Mouse (Mus musculus): ENCODE data around the gene Plppr5. TPM values are rescaled to one million over a fixed set of nuclear protein-coding genes. Genes with fewer than 3 reads are reported as not detected.

The Plppr5 gene
- under 1 TPM; 0.50 to 0.65 TPM for total RNA-seq (2021)

DNA sequence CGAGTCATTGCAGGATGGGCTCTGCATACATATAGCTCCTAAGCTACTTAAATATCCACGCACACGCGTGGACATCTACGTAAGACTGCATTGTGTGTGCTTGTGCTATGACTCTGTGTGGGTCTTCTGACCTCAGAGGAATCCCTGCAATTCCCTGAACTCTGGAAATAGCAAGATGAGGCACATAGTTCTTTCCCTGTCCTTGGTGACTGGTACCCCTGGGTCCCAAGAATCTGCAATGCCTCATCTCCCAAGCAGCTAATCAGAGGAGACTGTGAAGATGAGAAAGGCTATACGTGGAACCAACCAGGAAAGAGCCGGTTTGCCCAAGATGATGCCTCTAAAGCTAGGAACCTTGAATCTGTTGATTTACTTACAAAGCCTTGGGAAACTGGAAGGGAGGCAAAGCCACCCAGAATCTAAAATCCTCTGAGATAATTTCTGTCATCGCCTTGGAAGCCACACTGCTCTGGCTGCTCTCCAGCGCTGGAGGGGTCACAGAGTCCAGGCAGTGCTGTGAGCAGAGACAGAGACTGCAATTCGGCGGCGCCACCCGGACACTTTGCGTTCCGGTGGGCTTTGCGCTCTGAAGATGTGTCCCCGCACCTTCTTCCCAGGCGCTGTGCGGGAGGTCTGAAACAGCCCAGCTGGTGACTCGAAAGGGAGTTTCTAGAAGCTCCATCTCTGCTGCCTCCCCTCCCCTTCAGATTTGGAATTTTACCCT, at the start of gene Plppr5:
TSS of gene Plppr5 (plus strand) at position 308 of the 724 bp plus-strand sequence.
- DNase-seq, result peak; percentile 46 to 54
- intact Hi-C loops (cut with DNase I), result no loop called here

DNA sequence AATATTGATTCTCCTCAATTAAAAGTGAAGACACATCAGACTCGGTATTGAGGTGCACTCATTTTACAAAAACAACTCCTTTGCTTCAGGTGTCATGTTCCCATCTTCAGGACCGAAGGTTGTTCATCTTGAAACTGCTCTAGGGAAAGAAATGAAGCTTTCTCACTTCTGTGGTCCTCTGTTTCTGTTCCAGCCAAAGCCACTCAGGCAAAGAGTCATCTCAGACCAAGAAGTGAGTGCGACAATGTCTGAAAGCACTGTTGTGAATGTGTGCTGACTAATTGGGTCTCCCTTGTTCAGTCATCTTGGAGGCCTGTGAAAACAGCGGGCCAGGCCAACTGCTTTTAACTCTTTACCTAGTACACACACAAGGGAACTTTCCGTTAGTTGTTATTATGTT, 24.7 kb upstream of the Plppr5 start:
- intact Hi-C loops (cut with DNase I), result no loop called here
- DNase-seq, result no peak

DNA sequence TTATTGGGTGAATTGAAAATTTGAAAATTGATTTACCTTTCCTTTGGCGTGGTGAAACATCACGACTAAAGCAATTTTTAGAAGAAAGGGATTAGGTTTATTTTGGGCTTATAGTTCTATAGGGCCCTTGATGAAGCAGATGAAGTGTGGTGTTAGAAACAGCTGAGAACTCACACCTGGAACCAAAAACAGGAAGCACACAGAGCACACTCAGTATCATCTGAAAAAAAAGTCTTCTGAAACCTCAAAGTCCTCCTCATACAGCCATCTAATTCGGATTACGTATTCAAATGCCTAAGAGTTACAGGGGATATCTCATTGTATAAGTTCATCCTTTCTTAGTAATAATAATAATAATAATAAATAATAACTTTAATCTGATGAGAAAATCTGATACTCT, 24.1 kb upstream of the Plppr5 start:
- intact Hi-C loops (cut with DNase I), result no loop called here
- no peak for DNase-seq

DNA sequence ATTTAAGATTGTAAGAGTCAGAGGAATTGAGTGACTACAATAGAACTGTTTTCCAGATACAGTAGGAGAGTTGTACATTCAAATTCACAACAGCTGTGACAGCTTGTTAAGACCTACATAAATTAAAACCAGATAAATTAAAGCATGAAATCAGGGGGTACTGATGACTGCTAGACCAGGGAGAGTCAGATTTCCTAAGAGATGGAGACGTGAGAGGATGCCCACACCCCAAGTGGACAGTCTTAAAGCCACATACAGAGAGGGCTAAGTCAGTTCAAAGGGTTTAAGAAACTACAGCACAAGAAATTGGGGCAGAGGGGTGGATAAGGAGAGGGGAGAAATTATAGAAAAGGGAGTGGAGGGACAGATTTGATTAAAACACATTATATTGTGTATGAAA, 17.7 kb upstream of the Plppr5 start:
- DNase-seq, result no peak
- intact Hi-C loops (cut with DNase I), result no loop called here

DNA sequence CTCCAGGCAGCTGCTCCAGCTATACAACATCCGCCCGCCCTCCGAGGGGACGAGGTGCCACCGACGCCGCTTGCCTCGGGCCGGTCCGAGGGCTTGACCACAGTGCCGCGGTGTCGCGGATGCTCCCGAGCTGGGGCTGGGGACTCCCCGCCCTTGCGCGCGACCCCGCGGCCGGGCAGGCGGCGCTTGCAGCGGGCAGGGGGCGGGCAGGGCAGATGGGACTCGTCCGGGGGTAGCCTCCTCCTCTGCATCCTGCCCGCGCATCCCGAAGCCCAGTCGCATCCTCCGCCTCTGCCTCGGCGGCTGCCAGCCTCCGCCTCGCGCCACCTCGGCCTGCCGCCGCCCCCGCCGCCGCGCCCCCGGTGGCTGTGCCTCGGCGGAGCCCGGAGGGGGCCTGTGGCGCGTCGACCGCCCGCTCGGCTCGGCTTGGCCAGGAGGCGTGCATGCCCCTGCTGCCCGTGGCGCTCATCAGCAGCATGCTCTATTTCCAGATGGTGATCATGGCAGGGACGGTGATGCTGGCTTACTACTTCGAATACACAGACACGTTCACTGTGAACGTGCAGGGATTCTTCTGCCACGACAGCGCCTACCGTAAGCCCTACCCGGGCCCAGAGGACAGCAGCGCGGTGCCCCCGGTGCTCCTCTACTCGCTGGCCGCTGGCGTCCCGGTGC, 754 bp downstream of the Plppr5 start:
- DNase-seq, result peak; percentile 11 to 16
- intact Hi-C loops (cut with DNase I), result no loop called here

DNA sequence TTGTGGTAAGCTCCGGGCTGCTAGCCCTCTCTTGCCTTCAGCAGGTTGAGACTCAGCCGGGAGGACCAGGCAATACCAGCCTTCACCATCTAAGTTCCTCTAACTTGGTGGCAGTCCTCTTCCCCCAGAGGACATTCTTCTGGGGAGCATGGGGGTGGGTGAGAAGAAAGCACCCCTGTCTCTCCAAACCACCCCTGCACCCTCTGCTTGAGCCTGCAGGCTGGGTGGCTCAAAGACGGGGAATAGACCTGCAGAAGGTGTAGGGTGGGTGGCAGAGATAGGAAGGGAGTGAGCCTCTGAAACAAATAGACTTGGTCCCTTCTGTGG, 1.3 kb downstream of the Plppr5 start:
- no peak for DNase-seq
- intact Hi-C loops (cut with DNase I), result no loop called here

DNA sequence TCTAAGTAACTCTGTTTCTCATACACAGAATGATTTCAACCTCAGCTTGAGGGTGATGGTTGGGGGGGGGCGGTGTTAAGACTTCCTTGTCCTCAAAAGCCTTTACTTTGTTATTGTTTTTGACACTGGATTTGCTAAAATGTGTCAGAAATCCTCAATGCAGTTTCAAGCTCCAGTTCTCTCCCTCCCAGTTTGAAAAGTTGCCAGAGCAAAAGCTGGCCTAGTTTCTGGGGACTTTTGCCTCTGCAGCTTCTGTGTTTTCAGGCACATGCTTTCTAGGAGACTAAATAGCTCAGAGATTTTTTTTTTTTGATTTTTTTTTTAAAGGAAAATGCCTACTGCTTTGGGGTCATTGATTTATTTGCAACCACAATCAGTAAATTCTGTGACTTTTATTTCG, 2.7 kb downstream of the Plppr5 start:
- intact Hi-C loops (cut with DNase I), result no loop called here
- peak; percentile 49 to 55 for DNase-seq

DNA sequence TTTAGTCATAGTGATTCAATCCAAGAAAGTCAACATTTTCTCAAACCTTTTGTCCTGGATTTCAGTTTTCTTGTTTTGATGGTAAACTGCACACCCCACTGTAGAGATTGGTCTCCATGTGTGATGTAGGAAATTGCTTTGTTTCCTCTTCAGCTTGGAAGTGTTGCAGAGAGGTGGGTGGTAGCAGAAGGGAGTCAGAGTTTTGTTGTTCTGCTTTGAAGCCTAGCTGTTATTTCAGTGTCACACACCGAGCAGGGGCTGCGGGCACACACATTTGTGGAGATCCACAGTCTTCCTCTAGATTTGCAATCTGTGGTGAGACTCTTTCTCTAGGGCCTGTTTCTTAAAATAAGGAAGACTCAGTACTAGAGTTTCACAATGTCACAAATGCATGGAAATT, 8.0 kb downstream of the Plppr5 start:
- DNase-seq, result no peak
- intact Hi-C loops (cut with DNase I), result no loop called here

DNA sequence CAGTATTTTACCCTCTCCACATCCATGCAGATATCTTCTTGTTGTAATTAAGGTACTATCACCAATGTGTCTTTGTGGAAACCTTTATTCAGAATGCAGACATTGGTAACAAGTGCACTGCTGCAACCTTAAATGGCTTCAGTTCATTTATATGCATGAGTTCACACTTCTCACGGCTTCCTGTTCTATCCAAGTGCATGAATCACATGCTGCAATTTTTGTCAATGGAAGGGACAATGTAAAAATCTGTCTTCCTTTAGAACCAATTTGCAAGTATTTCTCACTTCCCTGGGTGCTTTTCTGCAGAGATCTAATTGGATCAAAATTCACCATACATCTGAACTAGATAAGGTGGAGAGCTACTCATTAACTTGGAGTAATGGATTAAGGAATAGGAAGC, 27.8 kb downstream of the Plppr5 start:
- intact Hi-C loops (cut with DNase I), result no loop called here
- no peak for DNase-seq

DNA sequence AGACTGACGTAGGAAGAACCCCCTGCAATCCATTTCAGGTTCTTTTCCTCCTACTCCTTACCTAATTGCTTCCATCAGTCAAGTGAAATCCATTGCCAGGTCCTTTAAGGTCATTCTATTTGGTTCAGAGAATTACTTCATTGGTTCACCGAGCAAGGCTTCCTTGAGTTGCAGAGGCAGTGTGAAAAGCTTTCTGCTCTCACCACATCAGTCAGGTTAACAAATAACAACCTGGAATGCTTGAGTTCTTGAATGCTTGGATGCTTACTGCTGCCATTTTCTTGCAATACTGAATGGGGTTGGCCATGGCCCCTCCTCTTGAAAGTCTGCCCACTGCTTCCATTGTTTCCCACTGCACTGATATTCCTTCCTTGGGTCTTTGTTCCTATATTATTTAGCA, 28.8 kb downstream of the Plppr5 start:
- intact Hi-C loops (cut with DNase I), result no loop called here
- DNase-seq, result no peak

DNA sequence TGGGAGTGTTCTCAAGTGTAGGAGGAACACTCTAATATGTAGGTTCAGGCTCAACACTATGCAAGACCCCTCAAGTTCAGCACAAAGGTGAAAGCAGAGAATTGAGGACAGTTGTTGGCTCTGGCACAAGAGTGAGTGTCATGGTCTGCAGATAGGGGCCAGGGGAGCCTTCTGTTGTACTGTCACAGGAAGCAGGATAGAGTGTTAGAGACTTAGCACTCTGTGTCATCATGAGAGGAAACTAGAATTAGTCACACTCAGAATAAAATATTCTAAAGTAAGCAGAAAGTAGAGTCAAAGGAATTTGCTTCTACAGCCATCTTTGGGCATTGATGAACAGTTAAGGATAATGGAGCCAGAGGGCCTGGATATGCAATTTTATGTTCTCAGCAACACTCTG, 31.7 kb downstream of the Plppr5 start:
- intact Hi-C loops (cut with DNase I), result no loop called here
- peak in 1 of 2 experiments; percentile 12 for DNase-seq

DNA sequence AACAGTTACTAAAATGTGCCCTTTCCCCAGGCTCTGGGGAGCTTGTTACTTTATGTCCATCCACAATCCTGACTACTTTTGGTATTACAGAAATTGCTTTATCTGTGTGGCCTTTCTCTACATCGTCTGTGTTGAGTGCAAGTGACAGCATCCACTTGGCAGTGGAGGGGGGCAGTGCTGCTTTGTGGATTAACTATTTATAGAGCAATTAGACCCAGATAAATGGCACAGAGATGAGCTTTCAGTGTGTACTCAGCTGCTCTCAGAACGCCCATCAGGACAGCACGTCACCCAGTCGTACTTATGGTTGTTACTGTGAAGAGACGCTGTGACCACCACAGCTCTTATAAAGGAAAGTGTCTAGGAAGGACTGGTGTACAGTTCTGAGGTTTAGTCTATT, 36.8 kb downstream of the Plppr5 start:
- intact Hi-C loops (cut with DNase I), result no loop called here
- peak in 1 of 2 experiments; percentile 9 for DNase-seq

DNA sequence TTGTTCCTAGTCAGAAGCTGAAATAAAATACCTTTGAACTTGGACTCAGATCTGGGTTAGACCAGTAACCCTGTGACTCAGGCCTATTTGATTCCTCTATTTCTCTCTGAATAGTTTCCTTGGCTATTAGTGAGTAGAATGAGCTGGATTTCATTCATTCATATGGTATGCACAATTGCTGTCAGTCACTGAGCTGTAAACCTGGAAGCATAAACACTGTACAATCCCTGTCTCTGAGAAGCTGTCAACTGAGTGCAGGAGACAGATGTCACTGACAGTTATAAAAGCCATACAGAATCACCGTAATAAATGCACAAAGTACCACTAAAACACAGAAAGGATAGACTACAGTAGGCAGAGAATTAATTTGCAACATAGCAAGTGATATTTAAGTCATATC, 40.2 kb downstream of the Plppr5 start:
- DNase-seq, result no peak
- intact Hi-C loops (cut with DNase I), result no loop called here

DNA sequence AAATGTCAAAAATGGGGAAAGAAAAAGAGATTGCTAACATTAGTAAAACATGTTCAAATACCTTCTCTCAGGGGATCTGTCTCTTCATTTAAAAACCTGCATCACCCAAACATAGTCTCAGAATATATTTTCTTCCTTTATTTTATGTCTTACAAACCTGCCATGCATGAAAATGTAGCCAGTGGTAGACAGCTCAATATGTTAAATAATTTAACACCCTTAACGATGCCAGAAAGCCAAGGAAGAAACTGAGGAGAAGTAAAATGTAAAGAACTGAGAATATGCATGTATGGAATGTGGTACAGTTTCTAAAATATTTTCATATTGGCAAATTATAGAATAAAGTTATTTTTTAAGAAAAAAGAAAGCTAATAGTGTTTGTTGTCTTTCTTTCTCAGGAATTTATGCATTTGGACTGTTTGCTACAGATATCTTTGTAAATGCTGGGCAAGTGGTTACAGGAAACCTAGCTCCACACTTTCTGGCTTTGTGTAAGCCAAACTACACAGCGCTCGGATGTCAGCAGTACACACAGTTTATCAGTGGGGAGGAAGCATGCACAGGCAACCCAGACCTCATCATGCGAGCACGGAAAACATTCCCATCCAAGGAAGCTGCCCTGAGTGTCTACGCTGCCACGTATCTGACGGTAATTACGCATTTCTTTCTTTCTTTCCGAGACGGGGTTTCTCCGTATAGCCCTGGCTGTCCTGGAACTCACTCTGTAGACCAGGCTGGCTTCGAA, 50.8 kb downstream of the Plppr5 start:
- no peak for DNase-seq
- intact Hi-C loops (cut with DNase I), result no loop called here

DNA sequence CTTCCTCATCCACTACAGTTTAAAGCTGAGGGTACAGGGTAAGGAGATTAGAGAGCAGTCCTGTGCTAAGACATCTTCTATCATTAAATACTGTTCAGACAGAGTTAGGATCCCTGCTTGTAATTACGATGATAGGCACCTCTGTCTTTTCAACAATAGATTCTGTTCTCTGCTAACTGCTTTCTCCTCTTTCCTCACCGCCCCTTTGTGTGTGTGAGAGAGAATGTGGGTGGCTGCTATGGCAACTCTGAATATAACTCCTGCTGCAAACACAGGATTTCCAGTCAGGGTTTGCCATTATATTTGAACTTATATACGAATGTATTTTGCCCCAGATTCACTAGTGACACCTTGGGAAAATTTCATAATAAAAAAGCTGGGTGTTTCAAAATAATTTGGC, 54.2 kb downstream of the Plppr5 start:
- no peak for DNase-seq
- intact Hi-C loops (cut with DNase I), result no loop called here

DNA sequence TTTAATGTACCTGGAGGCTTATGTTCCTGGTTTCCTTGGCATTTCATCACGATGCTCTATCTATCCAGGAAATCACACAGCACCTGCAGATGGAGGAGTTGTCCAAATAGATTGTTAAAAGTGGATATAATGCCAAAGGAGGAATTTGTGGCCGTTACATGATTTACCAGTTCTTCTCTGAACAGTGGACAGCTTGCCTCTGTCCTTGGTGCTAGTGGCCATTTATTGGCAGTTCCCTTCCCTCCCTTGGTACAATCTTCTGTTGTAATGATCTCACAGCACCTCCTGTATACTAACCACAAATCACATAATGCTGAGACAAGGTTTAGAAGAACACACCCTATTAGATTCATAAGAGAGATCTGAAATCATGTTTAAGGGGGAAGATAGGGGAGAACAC, 55.7 kb downstream of the Plppr5 start:
- DNase-seq, result peak in 1 of 2 experiments; percentile 6
- intact Hi-C loops (cut with DNase I), result no loop called here

DNA sequence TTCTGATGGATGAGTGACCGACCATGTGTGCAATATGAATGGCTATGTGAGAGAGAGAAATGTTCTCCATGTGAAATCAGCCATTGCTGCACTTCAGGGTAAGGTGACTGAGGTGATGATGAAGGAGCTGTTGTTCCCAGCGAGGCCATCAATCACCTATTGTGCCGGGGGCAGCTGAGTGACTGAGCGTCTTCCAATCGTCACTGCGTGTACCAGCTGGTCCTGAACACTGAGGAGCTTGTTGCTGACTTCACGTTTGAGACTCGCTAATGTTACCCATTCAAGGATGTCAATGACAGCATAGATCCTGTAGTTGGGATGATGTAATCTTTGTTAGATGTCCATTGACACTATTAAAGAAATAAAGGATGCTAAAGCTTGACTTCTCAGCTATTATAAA, 74.0 kb downstream of the Plppr5 start:
- DNase-seq, result no peak
- intact Hi-C loops (cut with DNase I), result no loop called here

DNA sequence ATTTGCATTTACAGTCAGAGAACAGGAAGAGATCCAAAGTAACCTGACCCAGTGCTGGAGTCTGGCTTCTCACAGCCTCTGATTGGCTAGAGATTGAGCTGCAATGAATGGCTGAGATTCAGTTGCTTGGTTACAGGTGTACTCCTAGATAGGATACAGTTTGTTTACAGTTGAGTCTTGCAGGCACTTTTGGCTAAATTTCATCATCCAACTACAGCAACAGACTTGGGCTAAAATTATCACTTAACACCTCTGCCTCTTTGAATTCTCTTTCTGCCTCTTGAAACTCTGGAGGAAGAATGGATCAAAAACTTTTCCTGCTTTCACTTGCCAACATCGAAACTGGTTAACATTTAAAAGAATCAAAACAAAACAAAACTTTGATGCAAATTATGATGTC, 89.7 kb downstream of the Plppr5 start:
- DNase-seq, result peak; percentile 8 to 11
- intact Hi-C loops (cut with DNase I), result no loop called here

DNA sequence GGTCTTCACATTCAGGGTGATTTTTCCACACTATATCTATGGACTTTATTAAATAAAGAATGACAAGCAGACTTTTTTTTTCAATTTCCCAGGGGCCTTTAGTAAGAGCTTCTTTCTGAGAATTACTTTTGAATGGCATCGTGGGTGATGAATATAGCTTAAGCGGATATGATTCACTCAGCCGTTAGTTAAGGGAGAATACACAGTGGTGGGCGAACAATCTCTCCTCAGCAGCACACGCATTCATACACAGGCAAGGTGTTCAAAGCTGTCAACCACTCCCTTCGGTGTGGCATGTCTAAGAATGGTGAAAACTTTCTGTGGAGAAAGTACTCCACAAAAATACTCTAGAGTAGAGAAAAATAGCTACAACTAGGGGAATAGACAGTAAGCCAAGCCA, 104.6 kb downstream of the Plppr5 start:
- intact Hi-C loops (cut with DNase I), result no loop called here
- no peak for DNase-seq

DNA sequence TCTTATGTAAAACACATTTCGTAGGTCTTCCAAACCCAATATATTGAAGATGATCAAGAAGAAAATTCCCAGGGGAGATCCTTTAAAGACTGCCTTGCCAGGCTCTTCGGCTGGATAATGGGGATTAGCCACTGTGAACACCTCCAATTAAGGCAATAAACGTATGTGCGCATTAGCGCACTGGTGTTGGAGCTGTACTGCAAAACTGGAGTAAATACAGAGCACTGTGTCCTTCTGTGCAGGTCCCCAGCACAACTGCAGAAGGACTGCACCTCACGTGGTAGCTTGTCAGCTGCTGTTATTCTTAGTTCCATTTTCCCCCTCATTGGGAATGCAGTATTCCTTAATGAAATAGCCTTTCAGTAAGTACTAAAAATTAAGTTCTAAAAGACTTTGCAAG, 110.0 kb downstream of the Plppr5 start:
- intact Hi-C loops (cut with DNase I), result no loop called here

DNA sequence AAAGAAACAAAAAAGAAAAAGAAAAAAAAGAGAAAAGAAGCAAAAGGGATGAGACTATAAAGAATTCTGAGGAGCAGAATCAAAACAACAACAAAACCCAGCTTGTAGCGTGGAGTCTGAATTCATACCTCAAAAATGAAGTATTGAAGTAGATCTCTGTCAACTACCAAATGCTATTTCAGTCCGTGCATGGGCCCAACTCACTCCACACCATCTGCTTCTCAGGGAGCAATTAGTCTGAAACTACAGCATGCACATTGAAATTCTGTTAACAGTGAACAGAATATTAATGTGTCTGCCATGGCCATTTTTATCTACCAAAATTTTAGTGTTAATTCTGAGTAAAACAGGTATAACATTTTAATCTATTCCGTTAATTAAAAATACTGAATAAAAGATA, 111.4 kb downstream of the Plppr5 start:
- no peak for DNase-seq
- intact Hi-C loops (cut with DNase I), result no loop called here

More for the DNA sequence above, 110.0 kb downstream of the Plppr5 start:
- no peak for DNase-seq

DNA sequence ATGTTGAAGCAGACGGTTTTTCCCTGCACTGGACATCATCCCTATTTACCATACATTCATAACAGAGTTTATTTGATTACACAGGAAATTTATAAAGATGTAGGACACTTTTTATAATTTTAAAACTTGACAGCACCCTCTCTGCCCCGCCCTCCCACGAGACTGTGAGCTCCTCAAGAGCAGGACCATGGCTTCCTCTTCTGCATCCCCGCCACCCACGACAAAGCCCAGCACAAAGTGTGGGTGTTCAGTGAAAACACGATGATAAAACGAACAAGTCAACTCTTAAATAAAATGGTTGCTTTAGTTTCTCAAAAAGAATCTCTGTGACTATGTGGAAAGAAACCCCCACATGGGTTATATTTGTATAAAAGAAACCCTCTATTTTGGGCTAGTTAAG, 112.0 kb downstream of the Plppr5 start:
- no peak for DNase-seq
- intact Hi-C loops (cut with DNase I), result no loop called here

Measured in heart, postnatal 10 days (tissue).